Mouse (Mus musculus): ENCODE measurements around the gene Rrp9.

Gene Rrp9

DNA sequence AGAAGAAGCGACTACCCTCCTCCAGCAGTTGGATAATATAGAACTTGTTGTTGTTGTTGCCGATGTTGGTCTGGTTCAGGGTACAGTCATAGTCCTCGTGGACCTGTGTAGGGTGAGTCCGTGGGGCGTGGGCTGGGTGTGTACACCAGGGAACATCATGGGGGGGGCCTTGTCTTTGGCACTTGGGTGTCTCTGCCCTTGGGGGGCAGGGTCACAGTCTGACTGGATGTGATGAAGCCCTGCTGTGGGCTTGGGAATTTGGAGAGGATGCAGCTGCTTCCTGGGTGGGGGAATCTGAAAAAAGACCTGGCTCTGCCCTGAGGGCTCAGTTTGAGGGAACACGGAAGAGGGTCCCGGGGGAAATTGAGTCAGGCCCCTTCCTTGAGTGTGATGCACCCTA, 717 bp upstream of the Rrp9 start:
- DNase-seq (ENCODE audit: low spot score) = peak; percentile 75

- DNase-seq (ENCODE audit: low spot score) = peak; percentile 60
Observed at GRCm38 (mm10) chr9:106476002-106476923, 500 bp downstream of the Rrp9 start.

GRCm38 (mm10) chr9:106476924-106477484, 1.2 kb downstream of the Rrp9 start, which contains the start of gene Parp3:
TSS of gene Parp3 (minus strand) at chr9:106476949.
- peak; percentile 98 for DNase-seq (ENCODE audit: low spot score)

DNA sequence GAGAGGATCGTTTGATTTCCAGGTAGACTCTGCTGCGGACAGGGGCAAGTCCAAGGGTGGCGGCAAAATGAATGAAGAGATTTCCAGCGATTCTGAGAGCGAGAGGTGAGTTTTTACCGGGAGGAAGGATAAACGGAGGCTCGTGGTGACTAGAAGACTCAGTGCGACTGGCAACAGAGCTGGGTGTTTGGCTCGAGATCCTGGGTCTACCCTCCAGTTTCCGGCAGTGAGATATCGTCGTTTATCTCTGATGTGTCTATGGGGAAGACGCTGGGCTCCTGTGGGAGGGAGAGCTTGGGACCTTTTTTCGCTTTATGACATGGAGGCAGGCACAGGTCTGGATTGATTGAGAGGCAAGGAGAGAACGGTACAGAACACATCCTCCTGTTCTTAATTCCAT, 1.9 kb downstream of the Rrp9 start:
- DNase-seq (ENCODE audit: low spot score) = peak; percentile 39

GRCm38 (mm10) chr9:106478101-106478500, 2.3 kb downstream of the Rrp9 start:
- peak; percentile 34 for DNase-seq (ENCODE audit: low spot score)

GRCm38 (mm10) chr9:106480541-106480940, 4.8 kb downstream of the Rrp9 start:
- DNase-seq (ENCODE audit: low spot score) = peak; percentile 35

DNA sequence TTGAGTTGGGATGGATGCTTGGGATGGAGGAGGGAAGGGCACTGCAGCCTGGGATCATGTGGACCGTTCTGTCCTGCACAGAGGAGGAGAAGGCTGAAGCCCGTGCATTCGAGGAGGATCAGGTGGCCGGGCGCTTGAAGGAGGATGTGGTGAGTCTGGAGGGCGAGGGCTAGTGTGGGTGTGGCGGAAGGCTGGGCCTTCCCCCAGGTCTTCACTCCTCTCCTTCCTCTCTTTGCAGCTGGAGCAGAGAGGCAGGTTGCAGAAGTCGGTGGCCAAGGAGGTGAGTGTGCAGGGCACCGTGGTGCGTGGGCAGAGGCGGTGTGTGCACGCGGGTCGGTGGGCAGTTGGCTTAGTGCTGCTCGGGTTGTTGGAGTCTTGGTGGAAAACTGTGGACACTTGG, 5.3 kb downstream of the Rrp9 start:
- DNase-seq (ENCODE audit: low spot score) = peak; percentile 35

GRCm38 (mm10) chr9:106481676-106482075, 5.9 kb downstream of the Rrp9 start:
- peak; percentile 33 for DNase-seq (ENCODE audit: low spot score)

DNA sequence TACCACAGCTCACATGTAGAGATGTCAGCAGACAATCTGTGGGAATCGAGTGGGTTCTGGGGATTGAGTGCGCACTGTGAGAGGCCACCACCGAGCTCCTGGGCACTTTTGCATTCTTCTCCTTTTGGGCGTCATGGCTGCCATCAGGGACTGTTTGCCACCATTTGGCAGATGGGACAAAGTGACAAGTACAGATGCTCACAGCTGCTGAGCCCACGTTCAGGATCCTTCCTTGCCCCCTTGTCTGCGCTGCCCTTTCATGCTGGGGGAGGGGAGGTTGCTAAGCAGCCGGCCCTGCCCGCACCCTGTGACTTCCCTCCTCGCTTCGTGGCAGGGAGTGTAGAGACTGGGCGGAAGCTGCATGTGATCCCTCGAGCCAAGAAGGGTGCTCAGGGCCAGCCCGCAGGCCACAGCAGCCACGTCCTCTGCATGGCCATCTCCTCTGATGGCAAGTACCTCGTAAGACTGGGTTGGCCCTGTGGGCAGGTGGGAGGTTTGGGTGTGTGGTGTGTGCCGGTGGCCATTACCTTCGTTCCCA, 6.9 kb downstream of the Rrp9 start:
- DNase-seq (ENCODE audit: low spot score) = peak; percentile 37

GRCm38 (mm10) chr9:106483136-106483535, 7.4 kb downstream of the Rrp9 start:
- DNase-seq (ENCODE audit: low spot score) = no peak

GRCm38 (mm10) chr9:106483606-106484005, 7.8 kb downstream of the Rrp9 start:
- DNase-seq (ENCODE audit: low spot score) = peak; percentile 39

DNA sequence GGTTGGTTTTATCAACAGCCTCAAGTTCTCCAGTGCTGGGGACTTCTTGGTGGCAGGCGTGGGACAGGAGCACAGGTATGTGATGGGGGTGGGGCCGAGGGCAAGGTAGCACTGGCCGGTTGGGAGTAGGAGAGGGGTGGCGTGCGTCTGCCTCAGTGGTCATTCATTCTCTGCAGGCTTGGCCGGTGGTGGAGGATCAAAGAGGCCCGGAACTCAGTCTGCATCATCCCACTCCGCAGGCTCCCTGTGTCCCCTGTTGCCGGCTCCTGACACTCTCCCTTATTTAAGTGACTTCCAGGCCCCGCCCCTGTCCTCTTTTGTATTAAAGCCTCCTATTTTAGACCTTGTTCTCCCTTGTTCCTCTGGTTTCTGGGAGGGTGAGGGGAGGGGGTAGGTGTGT, 9.3 kb downstream of the Rrp9 start:
- DNase-seq (ENCODE audit: low spot score) = peak; percentile 42

DNA sequence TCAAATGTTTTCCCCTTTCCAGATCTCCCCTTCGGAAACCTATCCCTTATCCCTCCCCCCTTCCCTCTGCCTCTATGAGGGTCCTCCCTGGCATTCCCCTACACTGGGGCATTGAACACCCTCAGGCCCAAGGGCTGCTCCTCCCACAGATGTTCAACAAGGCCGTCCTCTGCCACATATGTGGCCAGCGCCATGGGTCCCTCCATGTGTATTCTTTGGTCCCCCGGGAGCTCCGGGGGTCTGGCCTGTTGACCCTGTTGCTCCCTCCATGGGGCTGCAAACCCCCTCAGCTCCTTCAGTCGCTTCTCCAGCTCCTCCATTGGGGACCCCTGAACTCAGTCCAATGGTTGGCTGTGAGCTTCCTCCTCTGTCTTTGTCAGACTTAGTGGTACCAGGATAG, 11.8 kb downstream of the Rrp9 start:
- DNase-seq (ENCODE audit: low spot score) = peak; percentile 25

DNA sequence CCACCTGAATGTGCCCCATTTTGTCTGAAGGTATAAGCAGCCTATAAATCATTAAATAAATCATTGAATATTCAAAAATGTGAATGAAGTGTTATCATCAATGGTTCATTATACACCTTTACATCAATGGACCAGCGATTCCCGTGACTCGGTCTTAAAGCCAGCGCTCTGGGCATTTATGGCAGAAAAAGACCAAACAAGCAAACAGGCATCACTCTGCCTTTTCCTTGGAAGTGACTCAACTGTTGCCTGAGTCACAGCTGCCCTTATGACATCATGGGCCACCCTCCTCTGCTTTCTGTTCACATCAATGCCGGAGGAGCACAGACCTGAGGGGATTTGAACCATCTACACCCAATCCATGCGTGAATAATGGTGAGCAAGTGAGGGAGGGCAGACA, 23.9 kb downstream of the Rrp9 start, which contains the start of gene Iqcf1:
Gene Iqcf1, plus strand, starts transcription at position 301 of the 400 bp plus-strand sequence.
- DNase-seq (ENCODE audit: low spot score) = no peak

- DNase-seq (ENCODE audit: low spot score) = peak; percentile 29
Observed at GRCm38 (mm10) chr9:106501846-106502245, 26.1 kb downstream of the Rrp9 start.

- DNase-seq (ENCODE audit: low spot score) = peak; percentile 9
Observed at GRCm38 (mm10) chr9:106504246-106504645, 28.5 kb downstream of the Rrp9 start.

DNA sequence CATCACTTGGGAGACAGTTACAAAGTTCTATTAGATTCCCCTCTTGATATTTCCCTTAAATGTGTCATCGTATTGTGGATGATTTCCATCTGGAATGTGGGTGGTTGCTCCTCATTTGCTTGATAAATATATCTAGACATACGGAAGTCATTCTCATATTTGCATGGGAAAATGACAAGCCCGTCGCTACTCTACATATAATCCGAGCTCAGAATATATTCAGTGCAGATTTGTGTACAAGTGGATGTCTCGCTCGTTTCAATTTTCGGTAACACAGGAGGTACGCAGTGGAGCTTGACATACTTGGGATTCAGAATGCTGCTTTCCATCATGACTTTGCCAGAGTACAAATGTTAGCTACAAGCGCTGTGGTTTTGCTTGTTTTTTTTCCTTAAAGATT, 33.6 kb downstream of the Rrp9 start:
- no peak for DNase-seq (ENCODE audit: low spot score)

- no peak for DNase-seq (ENCODE audit: low spot score)
Observed at GRCm38 (mm10) chr9:106512729-106513450, 37.1 kb downstream of the Rrp9 start.

DNA sequence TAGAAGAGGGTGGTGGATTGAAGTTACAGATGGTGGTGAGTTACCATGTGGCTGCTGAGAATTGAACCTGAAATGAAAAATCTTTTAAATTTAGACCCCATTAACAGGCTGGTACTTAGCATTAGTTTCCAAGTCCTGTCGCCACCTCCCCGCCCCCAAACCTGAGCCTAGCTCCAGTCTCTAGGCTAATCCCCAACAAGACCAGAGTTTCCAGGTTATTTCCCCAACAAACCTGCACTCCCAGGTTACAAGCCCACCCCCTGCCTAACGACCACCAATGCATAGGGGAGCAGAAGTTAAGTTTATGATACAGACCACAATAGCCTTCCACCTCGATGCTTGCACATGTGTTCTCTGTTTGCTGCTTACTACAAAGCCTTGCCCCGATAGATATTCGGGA, 37.8 kb downstream of the Rrp9 start:
- no peak for DNase-seq (ENCODE audit: low spot score)

- no peak for DNase-seq (ENCODE audit: low spot score)
Observed at GRCm38 (mm10) chr9:106514273-106514672, 38.5 kb downstream of the Rrp9 start, which contains the start of gene Iqcf5. TSS of gene Iqcf5 (plus strand) at chr9:106514573.

- DNase-seq (ENCODE audit: low spot score) = no peak
Observed at GRCm38 (mm10) chr9:106519433-106519832, 43.7 kb downstream of the Rrp9 start.

DNA sequence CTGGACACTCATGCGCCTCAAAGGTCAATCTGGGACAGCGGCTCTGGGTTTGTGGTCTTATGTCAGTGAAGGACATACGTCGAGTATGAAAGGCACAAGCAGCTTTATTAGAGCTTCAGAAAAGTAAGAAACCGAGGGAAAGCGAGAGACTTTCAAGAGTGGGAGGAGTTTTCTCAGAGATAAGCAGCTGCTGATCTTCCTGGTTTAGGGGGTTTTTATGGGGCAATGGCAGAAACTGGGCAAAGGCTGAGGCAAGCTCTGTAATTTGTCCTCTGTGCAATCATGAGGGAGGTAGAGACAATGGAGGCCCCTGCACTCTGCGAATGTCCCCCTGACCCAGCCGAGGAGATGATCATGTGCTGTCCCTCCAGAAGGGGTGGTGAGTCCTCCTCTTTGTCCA, 44.1 kb downstream of the Rrp9 start:
- DNase-seq (ENCODE audit: low spot score) = no peak

Data from testis, postnatal 10 days (tissue).